Mouse (Mus musculus) common myeloid progenitor, adult 5-6 weeks (primary cell): ENCODE measurements around the gene Usb1. TPM values are rescaled to one million over a fixed set of nuclear protein-coding genes. Genes with fewer than 3 reads are reported as not detected.

ENCODE experiments used
- ATAC-seq: replicated peaks from 2 replicates; pipeline ENCODE4 v1.8.0; 2016; ENCODE audit warnings: low read depth, mild to moderate bottlenecking, moderate TSS enrichment, inconsistent platforms; ENCODE audit not compliant: poor library complexity, severe bottlenecking
- total RNA-seq: library from RNA; stranded (forward); fragments of 200-1000, 187-1606 nt; gene quantifications from 2 replicates; pipeline ENCODE4 v1.2.3, GENCODE M21; 2017

Gene Usb1
- total RNA-seq, result 14.5 and 17.9 TPM in 2 replicates

GRCm38 (mm10) chr8:95331720-95332436 lies at the start of gene Usb1, which contains the start of gene Zfp319:
TSS of gene Usb1 (plus strand) at chr8:95332284.
TSS of gene Zfp319 (minus strand) at chr8:95331950.
- peak; percentile 87 for ATAC-seq

DNA sequence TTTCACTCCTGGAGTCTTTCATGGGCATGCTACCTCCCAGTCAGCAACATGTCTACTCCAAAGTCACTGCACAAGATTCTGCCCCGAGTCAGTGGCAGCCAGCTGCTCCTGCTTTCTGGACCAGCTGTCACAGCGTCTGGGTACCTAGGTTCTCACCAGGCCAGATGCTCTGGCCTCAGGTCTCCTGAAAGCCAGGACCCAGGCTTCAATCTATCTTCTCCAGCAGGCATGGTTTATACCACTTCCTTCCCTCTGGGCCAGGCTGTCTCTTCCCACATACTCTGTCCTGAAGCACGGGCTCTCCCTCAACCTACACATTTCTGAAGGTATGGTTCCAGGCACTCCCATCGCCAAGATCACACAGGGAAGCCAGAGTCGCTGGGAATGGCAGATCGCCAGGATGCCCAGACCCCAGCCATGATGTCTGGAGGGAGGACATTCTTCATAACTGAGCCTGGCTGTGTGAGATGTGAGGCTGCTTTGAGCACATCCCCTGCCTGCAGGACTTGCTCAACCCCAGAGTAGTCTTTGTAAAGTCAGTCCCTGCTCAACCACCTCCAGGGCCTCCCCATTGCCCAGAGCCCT lies 42.9 kb upstream of the Usb1 start:
- ATAC-seq, result peak; percentile 75

GRCm38 (mm10) chr8:95293172-95293571 lies 38.9 kb upstream of the Usb1 start:
- peak; percentile 61 for ATAC-seq

DNA sequence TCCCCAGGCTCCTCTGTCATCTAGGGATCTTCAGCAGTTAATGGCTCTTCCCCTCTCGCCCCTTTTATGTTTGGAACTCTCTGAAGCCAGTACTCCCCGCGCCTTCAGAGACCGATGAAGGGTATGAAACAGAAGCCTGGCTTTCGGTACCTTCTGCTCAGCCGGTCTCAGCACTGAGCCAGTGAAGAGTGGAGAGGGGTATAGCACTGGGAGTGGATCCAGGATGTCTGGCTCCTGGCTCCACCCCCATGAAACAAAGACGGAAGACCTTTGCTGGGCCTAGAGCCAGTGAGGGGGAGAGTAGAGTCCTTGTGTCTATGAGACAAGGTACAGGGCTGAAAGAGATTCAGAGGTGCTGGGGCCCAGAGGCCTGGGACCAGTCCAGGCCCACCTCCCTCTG lies 38.2 kb upstream of the Usb1 start:
- ATAC-seq, result peak; percentile 69

DNA sequence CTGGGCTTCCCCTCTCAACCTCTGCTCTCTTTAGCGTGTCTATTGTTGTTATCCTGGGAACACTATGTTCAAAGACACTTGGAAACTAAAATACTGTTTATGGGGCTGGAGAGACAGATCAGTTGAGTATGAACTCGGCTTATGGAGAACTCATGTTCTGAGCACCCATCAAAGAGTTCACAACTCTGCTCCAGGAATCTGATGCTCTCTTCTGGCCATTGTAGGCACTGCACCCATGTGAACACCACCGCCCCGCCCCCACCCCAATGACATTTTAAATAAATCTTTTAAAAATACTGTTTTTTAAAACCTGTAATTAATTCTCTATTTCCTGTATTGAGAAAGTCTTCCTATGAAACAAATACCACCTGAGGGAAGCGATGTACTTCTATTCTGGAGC lies 29.7 kb upstream of the Usb1 start:
- ATAC-seq, result peak; percentile 92

- ATAC-seq, result no peak
Measured at GRCm38 (mm10) chr8:95305526-95305925, 26.6 kb upstream of the Usb1 start.

DNA sequence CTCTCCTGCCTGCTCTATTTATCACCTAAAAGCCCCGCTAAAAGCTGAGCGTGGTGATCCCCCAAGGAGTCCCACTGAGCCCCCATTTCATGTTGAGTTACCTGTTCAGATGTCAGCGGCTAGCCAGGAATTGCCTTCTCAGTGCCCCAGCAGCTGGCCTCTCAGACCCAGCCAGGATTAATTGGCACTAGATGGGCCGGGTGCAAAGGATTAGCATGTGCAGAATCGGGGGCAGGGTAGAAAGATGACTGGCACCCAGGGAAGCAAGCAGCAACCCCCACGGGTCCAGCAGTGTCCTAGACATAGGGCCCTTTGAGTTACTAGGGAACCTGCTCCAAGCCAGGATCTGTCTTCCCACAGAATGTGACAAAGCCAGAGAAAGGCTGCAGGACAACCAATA lies 25.7 kb upstream of the Usb1 start, which contains the start of gene Cngb1:
Gene Cngb1, minus strand, starts transcription at position 155 of the 400 bp plus-strand sequence.
- ATAC-seq, result no peak

GRCm38 (mm10) chr8:95310342-95310970 lies 21.6 kb upstream of the Usb1 start, which contains the start of gene Tepp:
TSS of gene Tepp (plus strand) at chr8:95310566.
- ATAC-seq, result no peak

DNA sequence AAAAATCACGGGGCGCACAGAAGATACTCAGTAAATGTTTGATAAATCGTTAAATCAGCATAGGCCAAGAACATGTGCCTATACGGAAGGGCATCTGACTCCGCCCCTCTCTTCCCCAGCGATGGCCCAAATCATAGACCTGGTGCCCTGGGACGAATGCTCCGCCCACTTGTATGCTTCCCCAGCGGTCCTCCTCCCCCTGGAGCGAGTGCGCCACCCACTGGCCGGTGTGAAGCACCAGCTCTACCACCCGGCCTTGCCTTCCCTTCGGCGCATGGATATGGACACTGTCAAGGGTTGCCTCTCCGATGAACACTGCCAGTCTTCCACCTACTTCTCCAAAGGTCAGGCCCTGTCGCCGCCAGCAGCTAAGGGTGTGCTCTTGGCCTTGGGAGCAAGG lies 19.2 kb upstream of the Usb1 start:
- ATAC-seq, result peak; percentile 74

GRCm38 (mm10) chr8:95313857-95314256 lies 18.2 kb upstream of the Usb1 start:
- no peak for ATAC-seq

DNA sequence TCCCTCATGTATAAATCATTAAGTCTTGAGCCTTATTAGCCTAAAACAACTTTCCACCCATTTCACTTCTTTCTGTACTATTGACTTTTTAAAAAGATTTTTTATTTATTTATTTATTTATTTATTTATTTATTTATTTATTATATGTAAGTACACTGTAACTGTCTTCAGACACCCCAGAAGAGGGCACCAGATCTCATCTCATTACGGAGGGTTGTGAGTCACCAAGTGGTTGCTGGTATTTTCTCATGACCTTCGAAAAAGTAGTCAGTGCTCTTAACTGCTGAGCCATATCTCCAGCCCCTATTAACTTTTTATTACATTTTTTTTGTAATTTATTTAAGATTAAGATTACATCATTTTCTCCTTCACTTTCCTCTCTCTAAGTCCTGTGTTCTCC lies 17.4 kb upstream of the Usb1 start:
- ATAC-seq, result no peak

GRCm38 (mm10) chr8:95315350-95315749 lies 16.7 kb upstream of the Usb1 start:
- no peak for ATAC-seq

GRCm38 (mm10) chr8:95320224-95321139 lies 11.6 kb upstream of the Usb1 start:
- ATAC-seq, result peak; percentile 83

- ATAC-seq, result no peak
Measured at GRCm38 (mm10) chr8:95323201-95323600, 8.9 kb upstream of the Usb1 start.

GRCm38 (mm10) chr8:95324646-95325045 lies 7.4 kb upstream of the Usb1 start:
- ATAC-seq, result no peak

DNA sequence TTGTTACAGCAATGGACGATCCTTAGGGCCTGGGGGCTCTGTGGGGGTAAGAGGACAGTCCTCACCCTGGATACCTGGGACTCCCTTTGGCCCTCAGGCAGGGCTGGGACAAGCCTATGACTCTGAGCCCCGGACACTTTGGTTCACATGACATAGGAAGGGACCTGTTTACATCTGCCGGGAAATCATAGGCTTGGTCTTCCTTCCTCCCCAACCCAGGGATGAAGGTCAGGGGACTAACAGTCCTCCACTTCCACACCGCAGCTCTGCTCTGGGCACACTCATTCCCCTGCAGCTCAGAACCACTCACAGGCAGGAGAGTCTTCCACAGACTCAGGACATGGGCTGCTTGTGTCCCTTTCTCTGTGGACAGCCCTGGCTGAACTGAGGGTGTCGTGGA lies 5.3 kb upstream of the Usb1 start:
- ATAC-seq, result no peak

DNA sequence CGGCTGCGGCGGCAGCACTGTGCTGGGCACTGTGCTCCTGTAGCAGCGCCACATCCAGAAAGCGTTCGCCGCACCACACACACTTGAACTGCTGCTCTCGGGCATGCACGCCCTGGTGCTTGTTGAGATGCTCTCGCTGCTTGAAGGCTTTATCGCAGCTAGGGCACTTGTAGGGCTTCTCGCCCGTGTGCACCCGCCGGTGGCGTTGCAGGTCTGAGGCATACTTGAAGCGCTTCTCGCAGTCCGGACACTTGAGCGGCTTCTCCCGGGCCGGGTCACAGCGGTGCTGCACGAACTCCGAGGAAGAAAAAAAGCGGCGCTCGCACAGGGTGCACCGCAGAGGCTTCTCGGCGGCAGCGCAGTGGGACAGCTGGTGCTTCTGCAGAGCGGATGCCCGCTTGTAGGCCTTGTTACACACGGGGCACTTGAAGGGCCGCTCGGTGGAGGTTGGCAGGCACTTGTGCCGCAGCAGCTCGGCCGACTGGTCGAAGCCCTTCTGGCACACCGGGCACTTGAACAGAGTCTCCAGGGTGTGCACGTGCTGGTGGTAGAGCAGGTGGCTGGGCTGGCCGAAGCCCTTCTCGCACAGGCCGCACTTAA lies 4.1 kb upstream of the Usb1 start:
- ATAC-seq, result no peak

DNA sequence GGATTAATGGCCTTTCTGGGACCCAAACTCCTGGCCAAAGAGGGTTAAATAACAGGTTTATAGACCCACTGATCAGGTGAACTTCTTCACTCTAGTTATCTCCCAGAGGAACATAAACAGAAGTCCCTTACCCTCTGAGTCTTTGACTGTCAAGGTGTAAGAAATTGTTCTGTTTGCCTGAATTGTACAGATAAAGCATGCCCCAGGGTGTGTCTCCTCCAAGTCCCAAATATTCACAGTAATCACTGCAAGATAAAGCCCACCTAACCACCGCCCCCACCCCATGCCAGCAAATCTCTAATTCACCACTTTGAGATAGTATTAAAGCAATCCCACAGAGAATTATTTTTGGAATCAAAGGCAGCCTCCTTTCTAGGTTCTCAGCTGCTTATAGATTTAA lies 1.7 kb upstream of the Usb1 start:
- ATAC-seq, result no peak

DNA sequence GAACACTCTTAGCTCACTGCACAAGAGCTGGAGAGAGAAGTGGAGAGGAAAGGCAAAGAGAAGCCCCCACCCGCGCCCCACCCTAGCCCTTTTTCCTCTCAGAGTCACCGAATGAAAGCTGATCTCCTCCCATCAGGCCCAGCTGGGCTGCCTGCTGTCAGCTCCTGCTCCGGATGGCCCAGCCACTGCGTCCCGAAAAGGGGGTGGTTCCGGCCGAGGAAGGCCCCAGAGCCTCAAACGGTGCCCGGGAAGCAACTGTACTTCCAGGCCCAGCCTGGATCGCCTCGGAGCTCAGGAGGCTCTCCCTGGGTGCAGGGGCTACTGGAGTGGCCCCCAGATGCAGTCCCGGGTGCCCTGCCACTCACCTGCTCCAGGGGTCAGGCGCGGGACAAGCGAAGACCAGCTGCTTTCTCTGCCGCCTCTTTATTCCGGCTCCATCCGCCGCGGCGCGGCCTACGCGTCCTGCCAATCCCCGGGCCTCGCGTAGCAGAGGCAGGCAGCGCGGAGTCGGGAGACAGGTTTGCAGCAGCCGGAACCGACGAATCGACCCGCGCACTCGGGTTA lies 846 bp upstream of the Usb1 start:
- ATAC-seq, result peak; percentile 12
